Mouse (Mus musculus) thymus, adult 2 months (tissue): ENCODE results near the gene Abcg8.

Experiments used
- CTCF ChIP-seq: fragments of 200-500 bp; IDR thresholded peaks from 2 replicates; pipeline ENCODE4 v1.5.1; 2012; ENCODE audit warnings: mild to moderate bottlenecking, control low read depth, low read length, moderate library complexity, borderline replicate concordance; ENCODE audit not compliant: control insufficient read depth, poor library complexity, insufficient read depth; ENCODE audit errors: extremely low read depth
- POLR2A ChIP-seq: fragments of 200-500 bp; IDR thresholded peaks from 2 replicates; pipeline ENCODE4 v1.6.1; 2012; ENCODE audit warnings: mild to moderate bottlenecking, low read length, control low read depth, moderate library complexity; ENCODE audit not compliant: control insufficient read depth, poor library complexity, insufficient read depth; ENCODE audit errors: extremely low read depth

- no peak for TF ChIP-seq CTCF
- no peak for TF ChIP-seq POLR2A
Measured at GRCm38 (mm10) chr17:84657422-84657732, 18.7 kb upstream of the Abcg8 start.
